Mouse (Mus musculus): Measurements from ENCODE around the gene Stxbp3.

- TF ChIP-seq POLR2A (IDR thresholded peaks at IDR 0.05; ENCODE audit: control insufficient read depth, low read depth, low read length) = no peak
- TF ChIP-seq CTCF (IDR thresholded peaks at IDR 0.05; ENCODE audit: control insufficient read depth, insufficient read depth, insufficient replicate concordance, low read depth, low read length) = no peak
Observed at GRCm38 (mm10) chr3:108851554-108851953, 11.2 kb upstream of the Stxbp3 start.

Measured in testis, adult 2 months (tissue).